Mouse (Mus musculus) heart, postnatal 0 days (tissue): ENCODE results near the gene R3hdm1.

Experiments used
- CTCF ChIP-seq: IDR thresholded peaks from 2 replicates; pipeline ENCODE4 v1.5.1; 2016; ENCODE audit warnings: antibody characterized with exemption, control low read depth, low read depth
- EP300 ChIP-seq: IDR thresholded peaks from 2 replicates; pipeline ENCODE4 v1.6.1; 2016; ENCODE audit warnings: antibody characterized with exemption, low read depth

DNA sequence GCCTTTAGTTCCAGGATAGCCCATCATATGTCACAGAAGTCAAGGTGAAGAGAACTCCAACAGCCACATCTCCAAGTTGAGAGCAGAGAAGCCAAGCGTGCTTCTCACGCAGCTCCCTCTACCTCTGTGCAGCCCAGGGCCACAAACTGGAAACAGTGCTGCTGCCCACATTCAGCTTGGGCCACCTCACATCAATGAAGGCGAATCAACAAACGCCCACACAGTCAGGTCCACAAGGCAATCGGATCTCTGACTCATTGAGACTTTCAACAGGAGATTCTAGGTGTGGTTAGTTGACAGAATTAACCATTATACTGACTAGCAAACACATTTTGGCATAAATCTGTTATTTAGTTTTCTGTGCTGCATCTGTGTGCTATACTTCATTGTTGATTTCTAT, 44.5 kb upstream of the R3hdm1 start:
- TF ChIP-seq CTCF (no peak), EP300 (no peak)
